12 mouse cellular contexts compared by ENCODE assay signal in the genomic region with DNA sequence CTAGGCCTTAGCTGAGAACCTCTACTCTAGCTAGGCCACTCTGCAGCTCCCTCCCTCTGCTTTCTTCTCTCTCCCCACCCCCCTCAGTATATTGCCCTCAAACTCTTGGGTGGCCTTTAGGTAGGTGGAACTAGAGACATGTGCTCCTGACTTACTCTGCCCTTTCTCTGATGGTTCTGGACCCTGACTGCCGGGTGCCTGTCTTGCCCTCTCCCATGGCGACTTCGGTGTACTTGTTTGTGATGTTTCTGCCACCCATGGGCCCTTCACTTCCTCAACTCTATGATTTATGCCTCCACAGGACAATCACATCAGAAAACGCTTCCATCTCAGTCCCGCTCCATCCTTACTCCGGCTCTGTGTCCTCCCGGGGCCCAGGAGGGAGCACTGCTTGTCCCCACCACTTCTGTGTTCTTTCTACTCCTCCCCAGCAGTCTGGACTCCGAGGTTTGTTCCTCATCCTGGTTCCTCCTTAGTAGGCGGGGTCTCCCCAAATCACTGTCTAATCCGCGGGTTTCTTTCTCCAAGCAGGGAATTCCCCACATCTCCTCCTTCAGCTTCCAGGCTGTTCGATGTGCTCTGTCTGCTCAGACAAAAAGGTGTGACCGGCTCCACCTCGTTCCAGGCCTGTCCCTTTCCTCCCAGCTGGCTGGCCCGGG. TPM values are rescaled to one million over a fixed set of nuclear protein-coding genes. Genes with fewer than 3 reads are reported as not detected.
DNase-seq lines count a peak whose midpoint lies in the region; ATAC-seq and TF ChIP-seq lines count a peak whose summit lies in the region.
"Had no signal": no experiment of that assay in that cellular context is flagged by ENCODE, and none has a peak within 500 bp of the region (broad histone marks: within the 10 kb centered on the region; RNA-seq: fewer than 3 reads in every experiment).

No protein-coding gene starts in this region.

- no peak overlapping the region for H3K27ac ChIP-seq in intestine, embryonic 16.5 days (ENCODE audit: low read length)
- H3K27ac ChIP-seq in intestine, postnatal 0 days (ENCODE audit: low read depth, low read length): no peak overlapping the region
- peak overlapping the region; percentile 67 for H3K27ac ChIP-seq in ES-Bruce4 (ENCODE audit: insufficient read depth, low read length)
- H3K27ac ChIP-seq in bone marrow, adult 2 months (ENCODE audit: control insufficient read depth, insufficient read depth, low read depth, low read length, poor library complexity): 0 out of 2 replicates have a peak overlapping the region, but pooled peaks have one; percentile 30
- H3K27ac ChIP-seq: hindbrain, embryonic 10.5 days had no signal

- TF ChIP-seq EP300 in ES-Bruce4 (IDR thresholded peaks at IDR 0.05; ENCODE audit: insufficient read depth, low read depth, low read length): no peak

- TF ChIP-seq CTCF in intestine, postnatal 0 days (IDR thresholded peaks at IDR 0.05; ENCODE audit: low read depth): no peak
- TF ChIP-seq CTCF in ES-Bruce4 (IDR thresholded peaks at IDR 0.05; ENCODE audit: low read depth, low read length): no peak
- no peak for TF ChIP-seq CTCF in bone marrow, adult 2 months (IDR thresholded peaks at IDR 0.05; ENCODE audit: control insufficient read depth, insufficient read depth, low read length)

- no peak for TF ChIP-seq POLR2A in ES-Bruce4 (IDR thresholded peaks at IDR 0.05; ENCODE audit: insufficient read depth, low read length)
- TF ChIP-seq POLR2A in bone marrow, adult 2 months (IDR thresholded peaks at IDR 0.05; ENCODE audit: borderline replicate concordance, control insufficient read depth, low read depth, low read length): no peak

- no peak overlapping the region for H3K9ac ChIP-seq in intestine, embryonic 16.5 days (ENCODE audit: low read depth, low read length)
- no peak overlapping the region for H3K9ac ChIP-seq in intestine, postnatal 0 days (ENCODE audit: low read depth, low read length)
- H3K9ac ChIP-seq in ES-Bruce4 (ENCODE audit: low read depth, poor library complexity, severe bottlenecking): peak overlapping the region; percentile 7; the same call in 1 of the 2 replicates

- DNase-seq in lung, postnatal 36 days: peak; percentile 60
- no peak for DNase-seq in left cerebral cortex, postnatal 36 days (ENCODE audit: low spot score in 2 of 2)
- no peak for DNase-seq in thymus, postnatal 0 days (ENCODE audit: low spot score)
- no peak for DNase-seq in cerebellum, postnatal 25 days
- DNase-seq: kidney, adult 9 months; right cerebral cortex, postnatal 25 days had no signal

- intact Hi-C loops in left cerebral cortex, postnatal 36 days (cut with DNase I): loop anchor here (5.0 kb wide), 1 partner anchor 33 kb away; no protein-coding TSS in a partner anchor

- H3K4me3 ChIP-seq in intestine, embryonic 16.5 days (ENCODE audit: low read length): no peak overlapping the region
- H3K4me3 ChIP-seq in intestine, postnatal 0 days (ENCODE audit: low read depth, low read length): no peak overlapping the region
- H3K4me3 ChIP-seq in ES-Bruce4 (ENCODE audit: low read depth, low read length): peak overlapping the region; percentile 45
- H3K4me3 ChIP-seq in bone marrow, adult 2 months (replicated peaks; ENCODE audit: control insufficient read depth, low read depth, low read length): peak overlapping the region; percentile 58
- H3K4me3 ChIP-seq: erythroblast, embryonic 14.5 days; hindbrain, embryonic 10.5 days had no signal

- ATAC-seq in intestine, embryonic 16.5 days: 0 out of 2 replicates have a peak, but pooled peaks have one; percentile 14
- ATAC-seq in intestine, postnatal 0 days: no peak

- H3K4me2 ChIP-seq in intestine, embryonic 16.5 days (ENCODE audit: low read depth, low read length): no peak overlapping the region
- H3K4me2 ChIP-seq in intestine, postnatal 0 days (replicated peaks; ENCODE audit: low read depth): no peak overlapping the region

- WGBS in intestine, embryonic 16.5 days: 69% methylated on average over 15 of the region's 15 CpGs
- WGBS in intestine, postnatal 0 days: 57% methylated on average over 15 of the region's 15 CpGs
- 57% methylated on average over 15 of the region's 15 CpGs for WGBS in bone marrow, adult 2 months

- no peaks in the 10 kb centered on the region for H3K36me3 ChIP-seq in intestine, embryonic 16.5 days (ENCODE audit: control insufficient read depth, insufficient read depth, low read length)
- no peaks in the 10 kb centered on the region for H3K36me3 ChIP-seq in intestine, postnatal 0 days (ENCODE audit: control insufficient read depth, insufficient read depth)
- no peaks in the 10 kb centered on the region for H3K36me3 ChIP-seq in ES-Bruce4 (ENCODE audit: control insufficient read depth, insufficient read depth, low read length, poor library complexity, severe bottlenecking)
- H3K36me3 ChIP-seq: hindbrain, embryonic 10.5 days had no signal

- H3K4me1 ChIP-seq in intestine, embryonic 16.5 days (ENCODE audit: control insufficient read depth, insufficient read depth, low read length): peaks cover 7% of the 10 kb centered on the region
- no peaks in the 10 kb centered on the region; the same call in 1 of the 2 replicates for H3K4me1 ChIP-seq in intestine, postnatal 0 days (replicated peaks; ENCODE audit: control insufficient read depth, insufficient read depth, low read length)
- peaks cover 4% of the 10 kb centered on the region for H3K4me1 ChIP-seq in ES-Bruce4 (ENCODE audit: control insufficient read depth, insufficient read depth, low read length)
- H3K4me1 ChIP-seq in bone marrow, adult 2 months (ENCODE audit: control insufficient read depth, insufficient read depth, low read length): no peaks in the 10 kb centered on the region; the same call in 1 of the 2 replicates
- H3K4me1 ChIP-seq: hindbrain, embryonic 10.5 days had no signal

- H3K27me3 ChIP-seq in intestine, embryonic 16.5 days (replicated peaks; ENCODE audit: control insufficient read depth, insufficient read depth, low read length): no peaks in the 10 kb centered on the region
- no peaks in the 10 kb centered on the region for H3K27me3 ChIP-seq in intestine, postnatal 0 days (replicated peaks; ENCODE audit: control insufficient read depth, insufficient read depth, low read length)
- H3K27me3 ChIP-seq in ES-Bruce4 (ENCODE audit: control insufficient read depth, insufficient read depth, low read length, poor library complexity, severe bottlenecking): no peaks in the 10 kb centered on the region

- peaks cover 5% of the 10 kb centered on the region for H3K9me3 ChIP-seq in intestine, embryonic 16.5 days (ENCODE audit: control insufficient read depth, low read length)
- no peaks in the 10 kb centered on the region for H3K9me3 ChIP-seq in intestine, postnatal 0 days (ENCODE audit: control insufficient read depth)
- no peaks in the 10 kb centered on the region for H3K9me3 ChIP-seq in ES-Bruce4 (replicated peaks; ENCODE audit: control insufficient read depth, insufficient read depth, low read length, poor library complexity, severe bottlenecking)
- H3K9me3 ChIP-seq: hindbrain, embryonic 10.5 days had no signal

RNA-seq across cellular contexts. Expression of gene Zscan2, which starts 15.0 kb away (rescaled TPM):
- polyA plus RNA-seq in intestine, embryonic 16.5 days (2015; fragmentation: Nextera tagmentation; extraction: Ambion mirVana): 1.4 TPM in 2 replicates
- 0.68 and 0.80 TPM in 2 replicates for polyA plus RNA-seq in intestine, postnatal 0 days (2015; fragmentation: Nextera tagmentation; extraction: Ambion mirVana)
- polyA plus RNA-seq in ES-Bruce4 (2011; ENCODE audit: insufficient read depth, insufficient read length, low read depth, missing spikeins): 4.5 and 4.9 TPM in 2 replicates
- 1.9 and 6.1 TPM in 2 replicates for polyA plus RNA-seq in bone marrow, adult 2 months (2011; ENCODE audit: insufficient read depth, insufficient read length, low replicate concordance, missing spikeins)
- total RNA-seq in left cerebral cortex, postnatal 36 days (2021): 10 to 100 TPM; 13.4 to 15.2 TPM
- polyA plus RNA-seq in thymus, postnatal 0 days (2015; fragmentation: Nextera tagmentation; extraction: Ambion mirVana): 2.7 and 3.0 TPM in 2 replicates

RNA-seq across cellular contexts. Expression of gene Iqgap1, which starts 20.0 kb away (rescaled TPM):
- polyA plus RNA-seq in intestine, embryonic 16.5 days (2015; fragmentation: Nextera tagmentation; extraction: Ambion mirVana): 64.3 and 66.2 TPM in 2 replicates
- polyA plus RNA-seq in intestine, postnatal 0 days (2015; fragmentation: Nextera tagmentation; extraction: Ambion mirVana): 32.3 and 34.1 TPM in 2 replicates
- polyA plus RNA-seq in ES-Bruce4 (2011; ENCODE audit: insufficient read depth, insufficient read length, low read depth, missing spikeins): 215 and 222 TPM in 2 replicates
- polyA plus RNA-seq in bone marrow, adult 2 months (2011; ENCODE audit: insufficient read depth, insufficient read length, low replicate concordance, missing spikeins): 29.4 and 62.3 TPM in 2 replicates
- 10 to 100 TPM; 18.5 to 26.9 TPM for total RNA-seq in left cerebral cortex, postnatal 36 days (2021)
- 87.5 and 104 TPM in 2 replicates for polyA plus RNA-seq in thymus, postnatal 0 days (2015; fragmentation: Nextera tagmentation; extraction: Ambion mirVana)

RNA-seq across cellular contexts. Expression of gene Wdr73, which starts 55.3 kb away (rescaled TPM):
- polyA plus RNA-seq in intestine, embryonic 16.5 days (2015; fragmentation: Nextera tagmentation; extraction: Ambion mirVana): 27.8 and 33.4 TPM in 2 replicates
- polyA plus RNA-seq in intestine, postnatal 0 days (2015; fragmentation: Nextera tagmentation; extraction: Ambion mirVana): 9.3 and 9.6 TPM in 2 replicates
- polyA plus RNA-seq in ES-Bruce4 (2011; ENCODE audit: insufficient read depth, insufficient read length, low read depth, missing spikeins): 35.9 and 39.3 TPM in 2 replicates
- 11.1 and 12.8 TPM in 2 replicates for polyA plus RNA-seq in bone marrow, adult 2 months (2011; ENCODE audit: insufficient read depth, insufficient read length, low replicate concordance, missing spikeins)
- total RNA-seq in left cerebral cortex, postnatal 36 days (2021): 10 to 100 TPM; 22.9 to 25.8 TPM
- polyA plus RNA-seq in thymus, postnatal 0 days (2015; fragmentation: Nextera tagmentation; extraction: Ambion mirVana): 38.2 and 44.6 TPM in 2 replicates

RNA-seq across cellular contexts. Expression of gene Nmb, which starts 59.1 kb away (rescaled TPM):
- polyA plus RNA-seq in intestine, embryonic 16.5 days (2015; fragmentation: Nextera tagmentation; extraction: Ambion mirVana): 3.9 and 4.1 TPM in 2 replicates
- polyA plus RNA-seq in intestine, postnatal 0 days (2015; fragmentation: Nextera tagmentation; extraction: Ambion mirVana): 2.1 and 2.8 TPM in 2 replicates
- 5.2 and 6.0 TPM in 2 replicates for polyA plus RNA-seq in ES-Bruce4 (2011; ENCODE audit: insufficient read depth, insufficient read length, low read depth, missing spikeins)
- 5.4 and 21.2 TPM in 2 replicates for polyA plus RNA-seq in bone marrow, adult 2 months (2011; ENCODE audit: insufficient read depth, insufficient read length, low replicate concordance, missing spikeins)
- 1 to 10 TPM; 3.3 to 7.1 TPM for total RNA-seq in left cerebral cortex, postnatal 36 days (2021)
- polyA plus RNA-seq in thymus, postnatal 0 days (2015; fragmentation: Nextera tagmentation; extraction: Ambion mirVana): 28.0 and 32.1 TPM in 2 replicates
- polyA plus RNA-seq: erythroblast, embryonic 14.5 days had no signal

Comparison
In these comparisons a context has a peak if more than half of its experiments do, and no peak if none do; other contexts are left out.
1. H3K27ac ChIP-seq: peak in ES-Bruce4 (single experiment) and bone marrow, adult 2 months (single experiment); none in intestine, embryonic 16.5 days (single experiment) and intestine, postnatal 0 days (single experiment).
2. H3K4me3 ChIP-seq: peak in ES-Bruce4 (single experiment) and bone marrow, adult 2 months (single experiment); none in intestine, embryonic 16.5 days (single experiment) and intestine, postnatal 0 days (single experiment).